Mouse (Mus musculus): ENCODE measurements around the gene BC028528. TPM values are rescaled to one million over a fixed set of nuclear protein-coding genes. Genes with fewer than 3 reads are reported as not detected.
"Not testable (repeated sequence)": the region's sequence is repeated elsewhere in the genome, so short reads cannot be mapped to it uniquely, and the experiment has no call there.

Gene BC028528
- total RNA-seq (2021), result 1 to 10 TPM; 2.8 to 3.7 TPM
- long read RNA-seq, experiment 1, partial matches to known transcripts, result 0 of 7 reads
- long read RNA-seq, experiment 1, other reads (novel, unspliced or antisense), result 0 of 7 reads
- long read RNA-seq, experiment 2, partial matches to known transcripts, result 0 of 4 reads
- long read RNA-seq, experiment 2, other reads (novel, unspliced or antisense), result 0 of 4 reads

DNA sequence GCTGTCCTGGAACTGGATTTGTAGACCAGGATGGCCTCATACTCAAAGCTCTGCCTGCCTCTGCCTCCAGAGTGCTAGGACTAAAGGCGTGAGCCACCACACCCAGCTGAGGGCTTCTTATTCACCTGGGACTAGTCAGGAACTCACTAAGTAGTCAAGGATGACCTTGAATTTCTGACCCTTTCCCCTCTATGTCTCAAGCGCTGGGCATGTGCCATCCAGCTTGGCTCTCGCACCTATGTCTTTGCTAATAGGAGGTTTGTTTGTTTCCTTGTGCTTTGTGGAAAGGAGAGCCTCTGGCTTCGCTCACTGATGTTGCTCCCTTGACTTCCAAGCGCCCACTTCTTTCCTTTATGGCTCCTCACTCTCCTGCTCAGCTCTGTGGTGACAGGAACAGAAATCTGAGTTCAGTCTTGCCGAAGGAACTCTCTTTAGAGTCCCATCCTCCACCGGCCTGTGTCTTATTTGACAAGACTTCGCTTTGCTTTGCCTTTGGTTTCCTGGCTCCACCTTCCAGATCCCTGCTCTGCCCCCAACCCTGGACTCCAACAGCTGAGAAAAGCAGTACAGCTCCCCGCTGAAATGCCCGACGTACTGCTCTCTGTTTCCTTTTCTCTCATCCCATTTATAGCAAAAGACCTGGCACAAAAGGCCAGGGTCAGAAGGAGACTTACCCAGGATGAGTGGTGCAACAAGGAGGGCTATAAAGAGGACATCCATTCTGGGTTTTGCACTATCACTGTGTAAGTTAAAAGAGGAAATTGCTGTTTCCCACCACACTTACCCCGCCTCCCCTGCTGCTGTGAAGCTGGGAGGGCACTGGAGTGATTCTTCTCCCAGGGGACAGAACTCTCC, at the start of gene BC028528:
TSS of gene BC028528 (minus strand) at position 795 of the 855 bp plus-strand sequence.
- DNase-seq, result no peak

DNA sequence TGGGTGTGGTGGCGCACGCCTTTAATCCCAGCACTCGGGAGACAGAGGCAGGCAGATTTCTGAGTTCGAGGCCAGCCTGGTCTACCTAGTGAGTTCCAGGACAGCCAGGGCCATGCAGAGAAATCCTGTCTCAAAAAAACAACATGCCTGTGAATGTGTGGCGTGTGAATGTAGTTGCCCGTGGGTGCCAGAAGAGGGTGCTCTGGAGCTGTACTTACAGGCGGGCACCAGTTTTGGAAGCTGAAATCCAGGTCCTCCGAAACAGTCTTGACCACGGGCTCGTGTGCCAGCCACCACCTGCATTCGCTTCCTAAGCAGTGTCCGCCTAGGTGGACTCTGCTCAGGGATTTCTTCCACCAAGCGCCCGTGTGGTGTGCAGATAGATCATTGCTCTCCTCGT, 47.0 kb upstream of the BC028528 start:
- no peak for DNase-seq

DNA sequence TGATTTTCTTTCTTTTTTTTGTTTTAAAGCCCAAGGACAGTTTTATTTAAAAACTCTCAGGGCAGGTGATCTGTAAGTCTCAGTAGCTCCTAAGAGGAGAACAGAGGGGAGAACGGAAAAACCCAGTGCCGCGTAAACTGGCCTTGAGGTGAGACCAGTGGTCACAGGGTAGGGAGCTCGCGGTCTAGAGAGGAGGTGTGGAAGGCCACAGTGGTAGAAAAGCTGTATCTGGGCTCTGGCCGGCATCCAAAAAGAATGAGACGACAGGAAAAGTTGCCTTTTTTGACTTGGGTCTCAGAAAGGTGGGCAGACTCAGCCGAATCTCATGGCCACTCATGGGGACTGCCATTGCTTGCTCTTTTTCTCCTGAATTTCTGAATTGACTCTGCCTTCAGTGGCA, 46.4 kb upstream of the BC028528 start:
- DNase-seq, result no peak

DNA sequence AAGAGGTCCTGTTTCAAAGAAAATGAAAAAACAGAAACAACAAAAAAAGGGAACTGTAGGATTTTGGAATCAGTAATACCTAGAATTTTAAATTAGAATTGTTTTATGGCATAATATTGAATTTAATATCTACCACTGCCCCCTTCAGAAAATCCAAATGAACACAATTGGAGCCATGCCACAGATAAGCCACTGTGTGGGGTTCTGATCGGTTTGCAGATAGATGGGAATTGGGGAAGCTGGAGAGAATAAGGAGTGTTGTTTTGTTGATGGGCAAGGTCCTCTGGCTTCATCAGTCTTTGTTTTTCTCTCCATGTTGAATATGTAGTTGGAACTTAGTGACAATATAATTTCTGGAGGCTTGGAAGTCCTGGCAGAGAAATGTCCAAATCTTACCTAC, 42.6 kb upstream of the BC028528 start:
- no peak for DNase-seq

DNA sequence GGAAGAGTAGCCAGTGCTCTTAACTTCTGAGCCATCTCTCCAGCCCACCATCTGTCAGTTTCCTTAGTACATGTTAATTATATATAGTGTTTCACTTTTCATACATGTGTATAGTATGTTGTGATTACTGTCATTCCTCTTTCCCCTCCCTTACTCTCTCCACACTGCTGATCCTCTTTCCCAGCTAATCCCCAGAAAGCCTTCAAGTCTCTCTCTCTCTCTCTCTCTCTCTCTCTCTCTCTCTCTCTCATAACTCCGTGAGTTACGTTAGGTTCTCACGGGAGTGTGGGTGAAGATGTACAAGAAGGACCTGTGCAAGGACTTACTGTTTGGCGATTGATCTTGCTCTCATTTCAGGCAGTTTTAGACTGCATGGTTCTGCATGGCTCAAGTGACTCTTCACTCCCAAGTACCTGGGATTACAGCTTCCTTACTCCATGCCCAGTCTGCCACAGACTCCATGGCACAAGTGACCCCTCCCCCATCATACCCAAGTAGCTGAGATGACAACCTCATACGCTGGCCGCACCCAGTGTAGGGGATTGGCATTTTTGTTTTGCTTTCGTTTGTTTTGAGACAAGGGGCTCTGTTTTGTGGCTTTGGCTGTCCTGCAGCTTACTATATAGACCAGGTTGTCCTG, 41.4 kb upstream of the BC028528 start:
- no peak for DNase-seq

DNA sequence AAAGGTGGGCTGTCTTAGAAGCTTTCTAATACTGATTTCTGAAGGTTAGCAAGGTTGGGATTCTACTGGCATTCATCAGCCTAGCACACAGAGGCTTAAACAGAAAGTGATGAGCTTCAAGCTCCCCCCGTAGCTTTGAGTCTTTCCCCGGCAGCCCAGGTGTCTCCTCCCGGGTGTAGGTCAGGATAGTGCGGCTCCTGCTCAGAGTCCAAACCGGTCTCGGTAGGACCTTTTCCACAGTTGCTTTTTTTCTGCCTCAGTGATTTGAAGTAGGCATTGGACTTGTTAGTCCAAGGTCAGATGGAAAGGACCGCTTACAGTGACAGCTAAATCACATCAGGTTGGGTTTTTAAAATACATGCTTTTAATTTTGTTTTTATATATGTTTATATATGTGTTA, 40.8 kb upstream of the BC028528 start:
- DNase-seq, result no peak

DNA sequence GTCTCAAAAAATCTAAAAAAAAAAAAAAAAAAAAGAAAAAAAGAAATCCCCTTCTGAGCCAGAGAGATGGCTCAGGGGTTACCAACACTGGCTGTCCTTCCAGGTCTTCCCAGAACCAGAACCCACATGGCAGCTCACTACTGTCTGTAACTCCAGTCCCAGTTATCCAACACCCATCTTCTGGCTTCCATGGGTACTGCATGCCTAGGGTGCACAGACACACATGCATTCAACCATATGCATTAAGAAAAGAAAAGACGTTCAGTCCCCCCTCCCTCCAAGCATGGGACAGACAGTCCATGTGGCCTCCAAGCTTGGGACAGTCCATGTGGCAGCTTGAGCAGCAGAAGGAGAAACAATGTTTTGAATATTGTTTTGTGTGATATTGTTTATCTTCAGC, 40.4 kb upstream of the BC028528 start:
- no peak for DNase-seq

DNA sequence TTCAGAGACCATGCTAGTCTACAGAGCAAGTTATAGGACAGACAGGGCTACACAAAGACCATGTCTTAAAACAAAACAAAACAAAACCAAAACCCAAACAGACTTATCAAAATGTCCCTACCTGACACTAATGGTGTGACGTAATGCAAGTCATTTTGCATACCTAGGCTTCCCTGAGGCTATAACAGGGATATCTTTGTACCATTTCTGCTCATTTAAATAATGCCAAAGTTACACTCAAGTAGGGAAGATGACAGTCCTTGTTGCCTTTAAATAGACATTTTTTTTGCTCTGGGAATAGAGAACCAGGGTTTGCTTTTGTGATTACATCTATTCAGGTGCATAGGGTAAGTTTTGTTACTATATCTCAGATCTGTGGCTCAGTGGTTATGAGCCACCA, 39.7 kb upstream of the BC028528 start:
- DNase-seq, result no peak

DNA sequence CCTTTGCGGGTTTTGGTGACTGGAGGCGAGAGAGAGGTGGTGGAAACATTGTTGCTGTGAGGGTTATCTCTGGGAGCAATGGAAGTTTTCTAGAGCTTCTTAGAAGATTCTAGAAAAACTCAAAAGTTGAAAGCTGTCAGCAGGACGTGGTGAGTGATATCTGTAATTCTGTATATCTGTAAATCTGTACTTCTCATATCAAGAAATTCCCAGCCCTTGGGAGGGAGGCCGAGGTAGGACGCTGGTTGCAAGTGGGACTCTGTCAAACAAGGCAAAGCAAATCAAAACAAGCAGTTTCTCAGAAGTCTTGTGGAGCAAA, 38.6 kb upstream of the BC028528 start:
- DNase-seq, result no peak

DNA sequence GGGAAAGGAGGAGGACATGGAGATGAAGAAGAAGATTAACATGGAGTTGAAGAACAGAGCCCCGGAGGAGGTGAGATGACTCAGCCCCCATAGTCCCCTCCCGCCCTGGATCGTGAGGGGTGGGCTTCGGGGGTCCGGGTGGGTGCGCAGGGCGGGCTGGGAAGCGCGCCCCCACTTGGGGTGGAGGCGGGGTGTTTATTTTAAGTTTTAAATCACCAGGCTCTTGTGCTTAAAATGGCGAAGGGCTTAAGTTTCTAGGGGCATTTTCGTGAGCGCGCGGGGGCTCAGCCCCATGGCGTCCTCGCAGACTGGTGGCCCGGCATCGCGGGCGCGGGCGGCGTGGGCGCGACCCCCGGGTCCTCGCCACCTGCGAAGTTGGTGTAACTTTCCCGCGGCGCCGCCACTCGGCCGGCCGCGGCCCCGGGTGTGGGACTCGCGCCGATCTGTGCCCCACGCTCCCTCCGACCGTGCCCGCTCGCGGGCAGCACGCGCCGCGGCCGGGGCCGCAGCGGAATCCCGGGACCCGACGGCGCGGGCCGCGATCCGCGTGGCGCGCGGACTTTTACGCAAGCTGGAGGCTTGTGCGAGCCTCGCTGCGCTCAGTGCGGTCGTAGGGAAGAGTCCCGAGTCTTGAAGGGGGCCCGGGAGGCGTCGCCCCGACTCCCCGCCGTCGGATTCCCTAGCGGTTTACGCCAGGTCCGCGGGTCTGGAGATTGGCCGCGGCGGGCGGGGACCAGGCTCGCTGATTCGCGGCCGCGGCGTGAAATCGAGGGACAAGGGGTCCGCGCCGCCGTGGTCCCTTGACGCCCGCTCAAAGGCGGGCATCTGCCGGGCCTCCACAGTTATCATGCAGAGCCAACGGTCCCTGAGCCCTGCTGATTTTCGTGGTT, 38.0 kb upstream of the BC028528 start:
- peak; percentile 45 for DNase-seq

DNA sequence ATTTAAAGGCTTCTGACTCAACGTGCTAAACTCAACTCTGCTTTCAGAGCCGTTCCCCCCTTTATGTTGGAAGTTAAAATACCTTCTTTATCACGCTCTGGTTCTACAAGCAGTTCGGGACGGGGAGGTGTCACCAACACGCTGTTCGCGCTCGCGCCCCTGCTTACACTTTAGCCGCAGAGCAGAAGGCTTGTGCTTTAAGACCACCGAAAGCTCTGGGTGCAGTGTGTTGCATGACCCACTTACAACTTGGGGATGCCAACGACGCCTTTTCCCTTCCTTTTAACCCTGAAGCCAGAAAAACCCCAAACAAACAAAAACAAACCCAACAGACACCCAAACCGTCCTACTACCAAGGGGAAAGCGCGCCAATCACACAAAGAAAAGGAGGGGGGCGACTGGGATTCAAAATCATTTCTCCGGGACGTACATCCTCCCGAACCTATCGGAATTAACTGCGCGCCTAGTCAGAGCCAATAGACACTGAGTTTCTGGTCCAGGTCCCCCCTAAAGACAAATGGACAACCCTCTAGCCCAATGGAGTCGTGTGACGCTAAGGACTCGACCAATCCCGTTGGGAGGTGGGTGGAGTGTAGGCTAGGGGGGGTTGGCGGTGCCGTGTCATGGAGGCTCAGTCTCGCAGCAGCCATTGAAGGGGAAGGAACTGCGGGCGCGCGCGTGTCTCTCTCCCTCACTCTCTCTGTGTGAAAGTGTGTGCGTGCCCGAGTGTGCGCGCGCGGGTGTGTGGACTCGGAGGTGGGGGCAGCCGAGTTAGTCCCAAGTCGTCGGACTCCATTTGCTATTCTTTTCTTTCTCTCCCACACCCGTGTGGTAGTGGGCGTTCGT, 37.1 kb upstream of the BC028528 start, which contains the start of gene Anp32e:
TSS of gene Anp32e (plus strand) at position 589 of the 846 bp plus-strand sequence.
- DNase-seq, result peak; percentile 97

DNA sequence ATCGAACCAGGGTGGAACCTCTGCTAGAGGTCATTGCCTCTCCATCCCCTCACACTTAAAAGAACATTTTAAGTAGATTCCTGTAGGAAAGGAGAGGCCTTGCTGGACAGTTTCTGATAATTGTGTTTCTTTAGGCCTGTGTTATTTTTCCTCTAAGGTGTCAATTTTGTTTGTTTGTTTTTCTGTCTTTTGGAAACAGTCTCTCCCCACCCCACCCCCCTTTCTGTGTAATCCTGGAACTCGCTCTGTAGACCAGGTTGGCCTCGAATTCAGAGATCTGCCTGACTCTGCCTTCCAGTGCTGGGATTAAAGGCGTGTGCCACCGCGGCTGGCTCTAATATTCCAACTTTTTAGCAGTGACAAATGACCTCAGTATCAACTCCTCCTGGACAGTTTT, 36.5 kb upstream of the BC028528 start:
- no peak for DNase-seq

DNA sequence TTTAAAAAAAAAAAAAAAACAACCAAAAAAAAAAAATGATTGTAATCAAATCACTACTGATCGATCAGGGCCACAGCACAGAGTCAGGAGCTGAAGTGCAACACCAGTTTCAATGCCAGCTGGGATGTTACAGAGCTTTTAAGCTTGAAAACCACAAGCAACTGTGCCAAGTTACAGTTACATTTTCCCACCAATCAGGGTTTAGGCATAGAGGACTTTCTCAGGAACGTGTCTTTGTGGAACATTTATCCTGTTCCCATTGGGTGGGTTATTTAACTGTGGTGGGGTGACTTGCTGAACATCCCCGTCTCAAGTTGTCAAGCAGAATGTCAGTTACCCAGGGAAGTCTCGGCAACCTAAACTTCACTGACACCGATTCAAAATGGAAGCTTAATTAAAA, 33.3 kb upstream of the BC028528 start:
- DNase-seq, result no peak

DNA sequence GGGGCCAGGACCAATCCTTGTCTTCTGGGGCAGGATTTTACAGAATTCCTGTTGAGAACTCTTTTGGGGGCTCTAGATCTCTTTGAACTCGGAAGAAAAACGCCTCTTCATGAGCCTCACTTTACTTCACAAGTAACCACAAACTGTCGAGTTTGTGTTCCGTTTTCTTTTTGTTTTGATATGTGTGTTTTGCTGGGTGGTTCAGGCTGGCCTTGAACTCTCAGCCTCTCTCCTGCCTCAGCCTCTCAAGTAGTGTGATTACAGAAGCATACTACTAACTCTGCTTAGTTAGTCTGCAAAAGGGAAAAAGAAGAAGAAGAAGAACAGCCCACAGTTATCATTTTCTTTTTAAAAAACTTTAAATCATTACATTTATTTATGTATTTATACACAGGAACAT, 32.4 kb upstream of the BC028528 start:
- DNase-seq, result no peak

DNA sequence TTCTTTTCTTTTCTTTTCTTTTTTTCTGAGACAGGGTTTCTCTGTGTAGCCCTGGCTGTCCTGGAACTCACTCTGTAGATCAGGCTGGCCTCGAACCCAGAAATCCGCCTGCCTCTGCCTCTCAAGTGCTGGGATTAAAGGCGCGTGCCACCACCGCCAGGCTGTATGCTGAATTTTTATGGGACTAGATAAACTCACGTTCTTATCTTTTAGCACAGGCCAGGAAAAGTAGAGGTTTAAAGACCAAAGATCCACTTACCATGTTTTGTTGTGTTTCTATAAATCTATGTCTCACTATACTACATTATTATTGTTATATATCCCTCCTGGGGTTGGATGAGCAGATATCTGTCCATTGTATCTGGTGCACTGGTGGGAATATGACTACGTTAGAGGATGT, 31.6 kb upstream of the BC028528 start:
- not testable (repeated sequence) for DNase-seq

DNA sequence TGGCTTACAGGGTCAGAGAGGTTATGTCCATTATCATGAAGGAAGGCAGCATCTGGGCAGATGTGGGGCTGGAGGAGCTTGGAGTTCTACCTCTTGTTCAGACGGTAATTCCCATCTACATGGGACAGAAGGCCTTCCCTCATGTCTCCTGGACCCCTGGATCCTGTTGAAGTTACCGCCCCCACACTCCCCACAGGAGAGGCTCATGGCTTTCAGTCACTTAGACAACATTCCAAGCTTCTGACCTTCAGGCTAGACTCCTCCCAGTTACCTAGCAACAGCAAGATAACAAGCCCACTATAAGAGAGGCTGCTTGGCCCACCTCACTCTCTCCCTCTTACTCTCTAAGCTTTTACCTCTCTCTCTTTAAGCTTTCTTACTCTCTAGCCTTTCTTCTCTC, 28.7 kb upstream of the BC028528 start:
- not testable (repeated sequence) for DNase-seq

DNA sequence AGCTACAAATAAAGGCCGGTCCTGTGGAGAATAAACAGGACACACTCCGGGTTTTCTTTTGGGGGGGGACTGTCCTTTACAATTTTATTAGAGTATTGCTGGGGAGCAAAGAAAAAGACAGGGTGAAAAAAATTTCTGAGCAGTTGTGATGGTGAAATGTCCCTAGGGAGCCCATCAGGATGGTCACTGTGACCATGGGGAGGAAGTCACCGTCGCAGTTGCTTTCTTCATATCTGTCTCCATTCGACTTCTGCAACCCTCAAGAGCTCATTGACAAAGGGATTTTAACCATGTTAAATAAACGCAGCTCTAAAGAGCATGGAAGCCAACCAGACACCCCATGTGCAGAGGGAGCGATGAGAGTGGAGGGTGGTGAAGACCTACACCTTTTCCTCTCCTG, 25.0 kb upstream of the BC028528 start:
- no peak for DNase-seq

DNA sequence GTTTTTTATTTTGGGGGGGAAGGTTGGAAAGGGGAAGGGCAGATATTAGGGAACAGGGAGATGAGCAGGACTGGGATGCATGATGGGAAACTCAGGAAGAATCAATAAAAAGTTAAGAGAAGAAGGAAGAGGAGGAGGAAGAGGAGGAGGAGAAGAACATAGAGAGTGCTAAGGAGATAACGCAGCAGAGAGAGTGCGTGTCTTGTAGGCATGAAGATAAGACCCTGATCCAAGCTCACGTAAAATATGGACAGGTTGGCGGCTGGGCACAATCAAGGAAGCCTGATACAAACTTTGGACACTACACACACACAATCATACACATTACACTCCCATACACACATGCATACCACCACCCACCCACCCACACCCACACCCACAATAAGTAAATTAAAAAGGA, 22.9 kb upstream of the BC028528 start:
- no peak for DNase-seq

DNA sequence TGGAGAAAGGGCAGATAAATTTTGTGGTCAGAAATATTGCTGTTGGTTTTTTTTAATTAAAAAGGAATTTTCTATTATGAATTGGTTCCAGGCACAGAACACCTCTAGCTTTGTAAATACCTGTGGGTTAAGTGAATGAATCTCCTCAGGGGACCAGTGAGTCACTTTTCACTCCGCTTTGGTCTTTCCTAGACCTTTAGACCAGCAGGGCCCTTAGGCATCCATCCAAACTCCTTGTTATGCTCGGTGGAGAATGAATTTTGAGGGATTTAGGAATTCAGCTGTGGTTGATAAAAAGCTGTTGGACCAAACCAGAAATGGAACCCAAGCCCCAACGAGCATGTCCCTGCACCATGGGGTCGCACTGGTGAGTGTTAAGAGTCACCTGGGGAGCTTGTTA, 15.8 kb upstream of the BC028528 start:
- DNase-seq, result no peak

DNA sequence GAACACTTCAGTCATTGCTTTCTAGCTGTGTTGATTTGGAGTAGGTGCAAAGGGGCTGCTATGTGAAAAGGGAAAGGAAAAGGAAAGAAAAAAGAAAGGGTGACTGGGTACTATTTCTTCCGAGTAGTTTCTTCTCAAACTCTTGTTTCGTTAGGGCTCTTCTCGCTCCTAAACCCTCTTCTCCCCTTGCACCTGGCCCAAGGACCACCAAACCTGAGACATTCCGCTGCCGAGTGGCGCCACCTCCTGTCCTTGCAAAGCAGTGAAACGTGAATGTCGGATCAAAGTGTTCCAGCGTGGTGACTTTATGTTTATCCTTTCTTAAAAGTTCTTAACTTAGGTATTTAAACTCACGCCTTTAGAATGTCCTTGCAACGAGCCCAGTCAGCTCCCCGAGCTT, 15.1 kb upstream of the BC028528 start:
- DNase-seq, result no peak

DNA sequence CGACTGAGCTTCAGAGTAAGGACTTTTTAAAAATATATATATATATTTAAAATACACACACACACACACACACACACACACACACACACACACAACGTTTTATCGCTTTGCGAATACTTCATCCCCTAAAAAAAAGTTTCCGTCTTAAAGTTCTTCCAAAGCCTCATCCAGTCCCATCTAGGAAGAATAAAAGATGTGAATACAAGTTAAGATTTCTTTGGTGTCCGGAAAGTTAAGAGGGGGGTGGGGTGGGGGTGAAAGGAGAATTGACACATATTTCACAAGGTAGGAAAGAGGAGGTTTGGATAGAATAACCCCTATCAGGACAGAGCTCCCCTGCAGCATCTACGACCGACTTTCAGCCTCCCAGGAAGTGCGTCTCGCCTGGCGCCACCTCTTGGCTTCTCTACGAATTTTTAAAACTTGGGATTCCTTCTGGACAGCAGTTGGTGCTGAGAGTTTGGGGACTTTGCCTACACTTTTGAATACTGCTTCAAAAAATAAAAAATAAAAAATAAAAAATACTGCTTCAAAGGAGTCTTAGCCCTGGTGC, 14.2 kb upstream of the BC028528 start:
- no peak for DNase-seq

Measured in gastrocnemius, postnatal 25 days (tissue).